Mouse (Mus musculus): ENCODE measurements around the gene Sowaha.
"Not testable (repeated sequence)": the region's sequence is repeated elsewhere in the genome, so short reads cannot be mapped to it uniquely, and the experiment has no call there.

Sowaha gene

DNA sequence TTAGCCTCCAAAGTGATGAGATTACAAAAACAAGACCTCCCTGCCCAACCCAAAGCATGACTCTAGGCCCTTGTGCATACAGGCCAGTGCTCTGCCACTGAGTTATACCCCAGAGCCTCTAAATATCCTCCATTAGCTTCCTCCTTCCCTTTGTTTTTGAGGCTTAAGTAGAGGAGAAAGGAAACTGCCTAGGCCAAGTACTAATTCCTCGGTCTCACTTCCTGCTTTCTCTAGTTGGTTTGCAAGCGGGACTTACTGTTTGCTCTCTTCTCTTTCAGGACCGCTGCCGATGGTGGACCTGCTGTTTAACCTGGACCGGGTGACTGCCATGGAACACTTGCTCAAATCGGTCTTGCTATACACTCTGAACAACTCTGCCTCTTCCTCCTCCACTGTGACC lies 43.7 kb downstream of the Sowaha start:
- no peak for DNase-seq (ENCODE audit: low read depth)

- DNase-seq (ENCODE audit: low read depth) = no peak
Observed at GRCm38 (mm10) chr11:53435504-53435903, 44.6 kb downstream of the Sowaha start.

GRCm38 (mm10) chr11:53433057-53433456 lies 47.0 kb downstream of the Sowaha start:
- no peak for DNase-seq (ENCODE audit: low read depth)

DNA sequence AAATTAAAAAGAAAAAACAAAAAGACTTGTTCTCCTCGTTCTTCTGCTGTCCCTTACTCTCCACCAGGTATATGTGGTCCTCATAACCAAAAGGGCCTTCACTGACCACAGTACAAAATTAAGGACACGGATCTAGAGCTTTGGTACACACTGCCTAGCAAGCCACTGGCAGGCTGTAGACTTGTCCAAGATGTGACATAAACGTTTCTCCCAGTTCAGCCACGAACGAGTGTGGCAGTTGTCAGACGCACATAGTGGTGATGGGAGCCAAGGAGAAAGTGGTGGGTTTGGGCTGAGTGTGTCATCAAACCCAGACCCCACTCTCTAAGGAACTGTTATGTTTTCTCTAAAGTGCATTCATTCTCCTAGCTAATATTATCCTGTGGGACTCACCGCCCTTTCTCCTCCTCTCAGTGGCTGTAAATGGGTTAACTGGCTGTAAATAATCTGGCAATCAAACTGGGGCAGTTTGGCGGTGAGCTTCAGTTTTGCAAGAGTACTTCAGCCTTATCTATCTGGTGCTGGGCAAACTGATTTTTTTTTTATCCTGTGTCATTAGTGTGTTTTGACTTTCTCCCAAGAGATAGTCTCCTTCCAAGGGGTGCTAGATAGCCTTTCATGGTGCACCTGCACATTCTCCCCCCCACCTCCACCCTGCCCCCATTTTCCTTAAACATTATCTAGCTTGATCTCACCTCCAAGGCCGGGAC lies 48.6 kb downstream of the Sowaha start:
- DNase-seq (ENCODE audit: low read depth) = no peak

DNA sequence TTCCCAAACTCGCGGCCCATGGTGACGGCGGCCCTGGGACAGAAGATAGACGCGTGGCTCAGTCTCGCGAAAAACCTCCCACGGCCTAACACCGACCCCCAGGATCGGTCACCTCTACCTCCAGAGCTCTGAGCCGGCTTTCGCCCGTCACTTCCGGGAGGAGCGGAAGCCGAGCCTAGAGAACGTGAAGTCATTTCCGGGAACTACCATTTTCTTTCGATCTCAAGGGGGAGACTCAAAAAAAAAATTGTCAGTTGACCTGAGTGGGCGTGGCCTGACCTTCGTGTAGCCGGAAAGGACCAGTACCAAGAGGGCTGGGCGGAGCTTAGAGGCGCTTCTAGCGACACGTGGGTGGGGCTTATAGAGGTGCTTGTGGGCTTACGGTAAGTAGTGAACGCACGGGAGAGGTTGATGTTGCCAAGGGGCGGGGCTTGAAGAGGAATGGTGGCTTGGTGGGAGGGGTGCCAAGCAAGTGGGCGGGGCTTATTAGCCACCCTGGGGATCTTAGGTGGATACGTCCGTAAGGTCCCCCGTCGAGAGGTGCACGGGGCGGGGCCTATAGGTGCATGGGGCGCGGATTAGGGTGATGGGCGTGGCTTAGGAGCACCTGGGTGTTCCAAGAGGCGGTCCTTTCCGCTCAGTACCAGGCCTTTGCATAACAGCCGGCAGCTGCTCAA lies 49.3 kb downstream of the Sowaha start, which contains the start of the genes Uqcrq and Gdf9:
TSS of gene Uqcrq (minus strand) at position 162 of the 677 bp plus-strand sequence.
TSS of gene Gdf9 (plus strand) at position 354 of the 677 bp plus-strand sequence.
- peak; percentile 99 for DNase-seq (ENCODE audit: low read depth)

DNA sequence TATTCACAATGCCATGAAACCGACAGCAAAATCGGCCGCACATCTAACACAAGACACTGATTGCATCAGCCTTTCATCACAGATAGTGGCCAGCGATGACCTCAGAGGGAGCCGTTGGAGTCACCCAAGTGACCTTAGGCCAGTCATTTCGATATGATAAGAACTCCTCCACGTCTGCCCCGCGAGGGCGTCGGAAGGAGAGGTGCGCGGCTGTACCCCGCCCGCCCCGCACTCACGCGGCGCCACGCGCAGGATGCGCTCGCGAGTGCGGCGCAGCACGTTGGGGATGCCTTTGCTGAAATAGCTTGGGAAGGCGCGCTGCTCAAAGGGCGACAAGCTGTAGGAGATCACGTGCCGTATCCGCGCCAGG lies 49.8 kb downstream of the Sowaha start:
- DNase-seq (ENCODE audit: low read depth) = no peak

DNA sequence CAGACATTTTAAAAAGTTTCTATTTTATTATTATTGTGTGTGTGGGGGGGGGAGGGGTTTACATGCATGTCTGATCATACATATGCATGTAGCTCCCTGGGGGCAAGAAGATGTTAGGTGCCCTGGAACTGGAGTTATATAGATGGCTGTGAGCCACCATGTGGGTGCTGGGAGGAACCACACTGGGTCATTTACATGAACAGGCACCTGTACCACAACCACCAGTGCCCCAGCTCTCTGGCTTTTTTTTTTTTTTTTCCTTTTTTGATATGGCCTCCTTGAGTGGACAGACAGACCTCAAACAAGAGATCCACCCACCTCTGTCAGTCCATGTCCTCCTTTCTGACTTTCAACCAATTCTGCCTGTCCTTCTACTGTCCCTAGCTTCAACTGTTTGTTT lies 50.9 kb downstream of the Sowaha start:
- no peak for DNase-seq (ENCODE audit: low read depth)

DNA sequence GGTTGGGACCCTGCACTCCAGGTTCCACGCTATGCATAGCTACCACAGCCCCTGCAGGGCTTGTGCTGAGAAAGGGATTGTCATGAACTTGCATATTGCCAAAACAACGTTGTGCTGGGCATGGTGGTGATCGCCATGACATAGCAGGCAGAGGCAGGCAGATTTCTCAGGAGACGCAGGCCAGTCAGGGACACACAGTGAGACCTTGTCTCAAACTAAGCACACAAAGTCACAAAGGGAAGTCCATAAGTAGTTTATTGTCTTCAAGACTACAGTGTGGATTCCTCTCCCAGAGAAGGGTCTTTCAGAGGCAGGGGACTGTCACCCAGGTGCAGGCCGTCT lies 51.4 kb downstream of the Sowaha start:
- DNase-seq (ENCODE audit: low read depth) = no peak

DNA sequence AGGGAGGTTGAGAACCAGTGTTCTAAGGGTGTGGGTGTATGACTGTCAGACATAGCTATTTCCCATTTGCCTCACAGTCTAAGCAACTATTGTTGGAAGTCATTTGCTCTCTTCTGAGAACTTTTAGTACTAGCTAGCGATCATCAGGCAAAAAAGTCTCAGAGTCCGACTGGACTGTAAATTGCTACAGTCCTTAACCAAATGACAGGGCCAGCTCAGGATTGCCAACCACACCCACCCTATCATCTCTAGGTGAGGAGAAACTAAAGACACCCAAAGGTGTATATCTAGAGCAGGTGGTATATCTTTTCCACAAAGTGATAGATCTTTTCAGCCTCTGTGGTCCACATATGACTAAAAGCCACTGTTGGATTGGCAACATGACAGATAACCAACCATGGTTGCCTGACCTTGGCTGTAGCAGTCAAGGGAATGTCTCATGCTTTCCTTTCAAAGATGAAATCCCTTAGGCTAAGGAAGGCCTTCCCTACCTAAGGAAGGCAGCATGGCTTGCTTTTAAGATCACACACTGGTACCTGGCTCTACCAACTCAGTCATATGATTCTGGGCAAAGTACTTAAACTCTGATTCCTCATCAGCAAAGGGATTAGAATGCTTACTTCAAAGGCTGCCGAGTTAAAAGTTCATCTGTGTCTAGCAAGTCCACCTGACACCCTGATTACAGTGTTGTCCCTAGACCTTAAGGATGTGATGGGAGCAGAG lies 51.9 kb downstream of the Sowaha start:
- DNase-seq (ENCODE audit: low read depth) = no peak

DNA sequence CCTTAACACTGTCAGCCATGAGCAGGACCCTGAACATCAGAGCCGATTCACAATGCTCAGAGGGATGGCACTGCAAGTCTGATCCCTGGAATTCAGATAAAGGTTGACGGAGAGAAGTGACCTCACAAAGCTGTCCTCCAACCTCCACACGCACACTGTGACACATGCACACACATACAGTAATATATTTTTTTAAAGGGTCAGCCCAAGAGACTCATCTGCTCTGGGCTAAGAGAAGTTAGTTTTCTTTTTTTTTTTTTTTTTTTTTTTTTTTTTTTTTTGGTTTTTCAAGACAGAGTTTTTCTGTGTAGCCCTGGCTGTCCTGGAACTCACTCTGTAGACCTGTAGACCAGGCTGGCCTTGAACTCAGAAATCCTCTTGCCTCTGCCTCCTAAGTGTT lies 53.2 kb downstream of the Sowaha start:
- DNase-seq (ENCODE audit: low read depth) = not testable (repeated sequence)
